Mouse (Mus musculus) neural tube, embryonic 13.5 days (tissue): Measurements from ENCODE around the gene Ccdc180. TPM values are rescaled to one million over a fixed set of nuclear protein-coding genes. Genes with fewer than 3 reads are reported as not detected.

Source experiments
- ATAC-seq: fragments of 200-750 bp; cut with Nextera tagmentation; 2 replicates; pipeline ENCODE4 v1.8.0; 2017; ENCODE audit warnings: low read depth, mild to moderate bottlenecking, moderate TSS enrichment, moderate library complexity
- H3K27ac ChIP-seq: fragments of 300-500 bp; sonication (generic); replicated peaks from 2 replicates; pipeline ENCODE4 v1.5.1; 2015; ENCODE audit warnings: moderate library complexity, mild to moderate bottlenecking, inconsistent platforms
- H3K27me3 ChIP-seq: fragments of 300-500 bp; sonication (generic); 2 replicates; pipeline ENCODE4 v1.6.1; 2015; ENCODE audit warnings: mild to moderate bottlenecking, inconsistent platforms
- H3K36me3 ChIP-seq: fragments of 300-500 bp; sonication (generic); 2 replicates; pipeline ENCODE4 v1.6.1; 2015; ENCODE audit warnings: mild to moderate bottlenecking, inconsistent platforms
- H3K4me1 ChIP-seq: fragments of 300-500 bp; sonication (generic); replicated peaks from 2 replicates; pipeline ENCODE4 v1.6.1; 2015; ENCODE audit warnings: inconsistent platforms
- H3K4me2 ChIP-seq: fragments of 300-500 bp; sonication (generic); 2 replicates; pipeline ENCODE4 v1.6.1; 2015; ENCODE audit warnings: inconsistent platforms, mild to moderate bottlenecking, moderate library complexity
- H3K4me3 ChIP-seq: fragments of 300-500 bp; sonication (generic); 2 replicates; pipeline ENCODE4 v1.5.1; 2015; ENCODE audit warnings: mild to moderate bottlenecking, inconsistent platforms
- H3K9ac ChIP-seq: fragments of 300-500 bp; sonication (generic); 2 replicates; pipeline ENCODE4 v1.6.1; 2015; ENCODE audit warnings: moderate library complexity, mild to moderate bottlenecking, inconsistent platforms
- H3K9me3 ChIP-seq: fragments of 300-500 bp; sonication (generic); 2 replicates; pipeline ENCODE4 v1.6.1; 2016; ENCODE audit warnings: inconsistent platforms
- WGBS: fragments of 180-500 bp; shearing (Covaris S2); methylation state at CpG from one replicate; pipeline ENCODE4 v1.1.7; 2015; 5-methylcytosine and 5-hydroxymethylcytosine counted together
- polyA plus RNA-seq: library from polyadenylated mRNA; unstranded; fragments of >200 nt; fragmentation: Nextera tagmentation; extraction: Ambion mirVana; gene quantifications from 2 replicates; pipeline ENCODE4 v1.2.1, GENCODE M21; 2015

Ccdc180 gene
- polyA plus RNA-seq, 1 experiment from 2014 or later = 0.07 TPM

GRCm38 (mm10) chr4:45917091-45917490 is 27.0 kb downstream of the Ccdc180 start:
- H3K27me3 ChIP-seq = no peaks in the 10 kb centered on the region
- no peak overlapping the region for H3K27ac ChIP-seq
- no peak for ATAC-seq
- no peak overlapping the region for H3K4me2 ChIP-seq
- no peak overlapping the region for H3K4me3 ChIP-seq
- H3K4me1 ChIP-seq = 0 out of 2 replicates have a peak, but pooled peaks cover 6% of the 10 kb centered on the region
- no peaks in the 10 kb centered on the region for H3K36me3 ChIP-seq
- WGBS = 27% methylated on average over 7 of the region's 7 CpGs
- H3K9ac ChIP-seq = no peak overlapping the region
- no peaks in the 10 kb centered on the region for H3K9me3 ChIP-seq

GRCm38 (mm10) chr4:45921663-45922435 is 31.7 kb downstream of the Ccdc180 start:
- WGBS = 81% methylated on average over 10 of the region's 10 CpGs
- Histone ChIP-seq H3K9me3 (no peaks in the 10 kb centered on the region), H3K4me3 (no peak overlapping the region), H3K36me3 (no peaks in the 10 kb centered on the region), H3K4me1 (0 out of 2 replicates have a peak, but pooled peaks cover 6% of the 10 kb centered on the region), H3K27me3 (no peaks in the 10 kb centered on the region), H3K4me2 (no peak overlapping the region), H3K27ac (no peak overlapping the region), H3K9ac (no peak overlapping the region)
- no peak for ATAC-seq

- no peak for ATAC-seq
- no peak overlapping the region for H3K4me3 ChIP-seq
- 88% methylated on average over 4 of the region's 4 CpGs for WGBS
- H3K9me3 ChIP-seq = no peaks in the 10 kb centered on the region
- no peak overlapping the region for H3K27ac ChIP-seq
- H3K27me3 ChIP-seq = no peaks in the 10 kb centered on the region
- H3K9ac ChIP-seq = no peak overlapping the region
- no peaks in the 10 kb centered on the region for H3K36me3 ChIP-seq
- no peaks in the 10 kb centered on the region for H3K4me1 ChIP-seq
- no peak overlapping the region for H3K4me2 ChIP-seq
Measured at GRCm38 (mm10) chr4:45924011-45924410, 33.9 kb downstream of the Ccdc180 start.

- 53% methylated on average over 4 of the region's 4 CpGs for WGBS
- ATAC-seq = no peak
- H3K9ac ChIP-seq = no peak overlapping the region
Measured at GRCm38 (mm10) chr4:45928561-45928960, 38.5 kb downstream of the Ccdc180 start.

DNA sequence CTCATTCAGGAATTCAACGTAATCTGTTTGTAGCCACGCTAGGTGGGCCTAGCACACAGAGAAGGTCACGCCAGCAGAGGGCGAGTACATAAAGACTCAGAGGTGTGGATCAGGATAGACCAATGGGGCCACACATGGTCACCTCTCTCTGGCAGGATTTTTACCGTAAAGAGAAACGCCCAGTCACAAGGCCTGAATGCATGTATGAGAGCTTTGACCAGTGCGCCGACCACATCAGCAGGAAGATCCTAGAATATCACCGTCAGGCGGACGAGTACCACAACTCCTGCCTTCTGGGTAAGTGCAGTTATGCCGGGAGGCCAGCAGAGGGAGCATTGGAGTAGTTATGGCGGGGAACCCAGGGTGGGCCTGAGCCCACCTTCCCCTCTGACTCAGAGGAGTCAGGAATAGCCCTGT is 51.5 kb downstream of the Ccdc180 start:
- Histone ChIP-seq H3K9me3 (no peaks in the 10 kb centered on the region), H3K27ac (no peak overlapping the region), H3K4me3 (no peak overlapping the region), H3K4me2 (no peak overlapping the region), H3K36me3 (no peaks in the 10 kb centered on the region), H3K27me3 (no peaks in the 10 kb centered on the region; the same call in 1 of the 2 replicates), H3K9ac (no peak overlapping the region), H3K4me1 (no peaks in the 10 kb centered on the region)
- no peak for ATAC-seq
- 32% methylated on average over 13 of the region's 13 CpGs for WGBS

More at GRCm38 (mm10) chr4:45928561-45928960, 38.5 kb downstream of the Ccdc180 start:
- Histone ChIP-seq H3K36me3 (no peaks in the 10 kb centered on the region), H3K27ac (no peak overlapping the region), H3K27me3 (no peaks in the 10 kb centered on the region), H3K4me1 (no peaks in the 10 kb centered on the region), H3K4me3 (no peak overlapping the region), H3K4me2 (no peak overlapping the region), H3K9me3 (no peaks in the 10 kb centered on the region)

GRCm38 (mm10) chr4:45947729-45948128 is 57.6 kb downstream of the Ccdc180 start:
- Histone ChIP-seq H3K9me3 (no peaks in the 10 kb centered on the region), H3K4me1 (no peaks in the 10 kb centered on the region), H3K9ac (no peak overlapping the region), H3K27ac (no peak overlapping the region), H3K4me3 (no peak overlapping the region), H3K36me3 (no peaks in the 10 kb centered on the region), H3K27me3 (no peaks in the 10 kb centered on the region; the same call in 1 of the 2 replicates), H3K4me2 (no peak overlapping the region)
- no peak for ATAC-seq
- WGBS = 76% methylated on average over 8 of the region's 8 CpGs

- WGBS = 90% methylated on average over 7 of the region's 7 CpGs
- Histone ChIP-seq H3K9me3 (no peaks in the 10 kb centered on the region), H3K4me2 (no peak overlapping the region), H3K4me1 (no peaks in the 10 kb centered on the region), H3K4me3 (no peak overlapping the region), H3K27me3 (no peaks in the 10 kb centered on the region), H3K9ac (no peak overlapping the region), H3K36me3 (no peaks in the 10 kb centered on the region), H3K27ac (no peak overlapping the region)
- no peak for ATAC-seq
Measured at GRCm38 (mm10) chr4:45949109-45949848, 59.2 kb downstream of the Ccdc180 start.

GRCm38 (mm10) chr4:45951830-45952229 is 61.7 kb downstream of the Ccdc180 start:
- H3K9ac ChIP-seq = no peak overlapping the region
- no peaks in the 10 kb centered on the region for H3K27me3 ChIP-seq
- no peaks in the 10 kb centered on the region for H3K36me3 ChIP-seq
- H3K4me3 ChIP-seq = no peak overlapping the region
- no peaks in the 10 kb centered on the region for H3K9me3 ChIP-seq
- ATAC-seq = no peak
- no peak overlapping the region for H3K27ac ChIP-seq
- H3K4me2 ChIP-seq = no peak overlapping the region
- whole genome bisulfite sequencing = 98% methylated on average over 14 of the region's 18 CpGs
- H3K4me1 ChIP-seq = no peaks in the 10 kb centered on the region

DNA sequence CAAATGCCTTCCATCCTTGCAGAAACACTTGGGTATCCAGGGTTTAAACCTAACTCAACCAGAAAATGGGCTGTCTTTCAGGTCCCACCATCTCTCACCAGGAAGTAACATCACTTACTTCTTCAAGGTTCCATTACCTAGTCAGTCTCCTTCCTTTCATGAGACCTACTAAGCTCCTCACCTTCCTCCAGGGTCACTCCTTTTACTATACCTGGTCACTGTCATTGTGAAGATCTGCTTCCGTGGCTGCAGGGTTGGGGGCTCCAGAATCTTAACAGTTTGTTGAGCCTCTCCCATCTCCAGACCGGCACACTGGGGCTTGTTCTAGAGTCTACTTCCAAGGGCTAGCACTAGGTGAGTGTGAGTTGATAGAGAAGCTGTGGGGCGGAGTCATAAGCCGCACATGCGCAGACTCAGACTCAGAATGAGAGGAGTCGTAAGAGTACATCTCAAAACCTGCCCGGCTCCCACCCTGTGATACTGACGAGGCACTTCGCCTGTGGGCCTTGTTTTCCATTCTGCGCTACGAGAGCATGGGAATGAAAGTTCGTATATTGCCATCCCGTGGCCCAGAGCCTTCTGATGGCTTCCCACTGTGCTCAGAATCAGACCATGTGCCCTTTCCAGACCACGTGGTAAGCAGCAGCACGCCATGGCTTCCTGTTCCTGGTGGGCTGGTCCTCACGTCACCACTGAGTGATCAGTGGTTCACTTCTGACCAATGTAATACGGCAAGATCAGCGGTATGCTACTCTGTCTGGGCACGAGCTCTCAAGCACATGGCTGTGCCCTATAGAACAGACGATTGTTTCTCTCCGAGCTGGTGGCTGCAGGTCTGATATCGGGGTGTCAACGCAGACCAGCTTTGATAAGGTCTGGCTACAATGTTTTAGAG is 63.2 kb downstream of the Ccdc180 start:
- 91% methylated on average over 23 of the region's 23 CpGs for WGBS
- H3K9ac ChIP-seq = no peak overlapping the region
- H3K9me3 ChIP-seq = no peaks in the 10 kb centered on the region
- H3K4me1 ChIP-seq = no peaks in the 10 kb centered on the region
- no peak overlapping the region for H3K27ac ChIP-seq
- H3K27me3 ChIP-seq = no peaks in the 10 kb centered on the region
- no peak overlapping the region for H3K4me2 ChIP-seq
- no peaks in the 10 kb centered on the region for H3K36me3 ChIP-seq
- H3K4me3 ChIP-seq = no peak overlapping the region
- ATAC-seq = no peak

DNA sequence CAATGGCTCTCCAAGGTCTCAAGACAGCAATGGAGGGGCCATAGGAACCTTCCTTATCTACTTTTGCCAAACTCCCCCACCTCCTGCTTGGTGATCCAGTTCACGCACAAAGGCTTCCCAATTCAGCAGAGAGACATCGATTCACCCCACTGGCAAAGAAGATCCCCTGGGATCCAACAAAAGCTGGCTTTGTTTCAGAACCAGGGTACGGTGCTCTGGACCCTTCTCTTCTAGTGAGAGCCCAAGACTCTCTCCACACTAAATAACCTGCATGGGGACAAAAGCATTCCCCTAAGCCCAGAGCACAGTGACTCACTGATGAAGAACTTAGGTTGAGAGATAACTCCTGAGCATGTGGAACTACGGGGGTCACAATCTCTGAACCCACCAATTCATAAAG is 65.1 kb downstream of the Ccdc180 start:
- Histone ChIP-seq H3K9me3 (no peaks in the 10 kb centered on the region), H3K4me1 (no peaks in the 10 kb centered on the region), H3K27me3 (no peaks in the 10 kb centered on the region), H3K27ac (no peak overlapping the region), H3K4me3 (no peak overlapping the region), H3K9ac (no peak overlapping the region), H3K4me2 (no peak overlapping the region), H3K36me3 (no peaks in the 10 kb centered on the region)
- WGBS = 81% methylated on average over 4 of the region's 4 CpGs
- no peak for ATAC-seq

DNA sequence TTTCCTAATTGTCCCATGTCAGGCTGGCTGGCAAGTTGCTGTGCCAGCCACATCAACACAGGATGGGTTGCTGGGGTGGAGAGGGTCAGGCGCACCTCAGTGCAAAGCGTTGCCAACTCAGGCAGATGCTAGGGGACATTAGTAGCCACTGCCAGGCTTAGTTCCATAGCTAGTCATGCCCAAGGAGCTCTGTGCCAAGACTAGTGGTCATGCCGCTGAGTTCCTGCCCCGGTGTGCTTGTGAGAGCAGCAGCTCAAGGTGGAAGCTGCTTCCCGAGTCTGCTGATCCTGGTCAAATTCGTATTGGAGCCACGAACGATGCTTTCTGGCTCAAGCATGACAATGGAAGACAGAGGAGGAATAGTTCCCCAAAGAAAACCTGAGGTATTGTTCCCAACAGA is 66.0 kb downstream of the Ccdc180 start:
- Histone ChIP-seq H3K4me2 (no peak overlapping the region), H3K9me3 (no peaks in the 10 kb centered on the region), H3K9ac (no peak overlapping the region), H3K27ac (no peak overlapping the region), H3K27me3 (no peaks in the 10 kb centered on the region), H3K4me3 (no peak overlapping the region), H3K36me3 (no peaks in the 10 kb centered on the region), H3K4me1 (no peaks in the 10 kb centered on the region)
- ATAC-seq = no peak
- 92% methylated on average over 8 of the region's 8 CpGs for WGBS

DNA sequence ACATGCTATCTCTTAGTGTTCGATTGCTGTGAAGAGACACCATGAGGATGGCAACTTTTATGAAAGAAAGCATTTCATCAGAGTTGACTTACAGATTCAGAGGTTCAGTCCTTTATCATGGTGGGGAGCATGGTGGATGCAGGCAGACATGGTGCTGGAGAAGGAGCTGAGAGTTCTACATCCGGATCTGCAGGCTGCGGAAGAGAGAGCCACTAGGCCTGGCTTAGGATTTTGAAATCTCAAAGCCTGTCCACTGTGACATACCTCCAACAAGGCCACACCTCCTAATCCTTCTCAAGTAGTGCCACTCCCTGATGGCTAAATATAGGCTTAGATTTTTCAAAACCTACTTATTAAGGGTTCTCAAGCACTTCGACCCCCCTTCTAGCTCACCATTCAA is 66.6 kb downstream of the Ccdc180 start:
- ATAC-seq = no peak
- Histone ChIP-seq H3K36me3 (no peaks in the 10 kb centered on the region), H3K27ac (no peak overlapping the region), H3K4me1 (no peaks in the 10 kb centered on the region), H3K4me3 (no peak overlapping the region), H3K9ac (no peak overlapping the region), H3K27me3 (no peaks in the 10 kb centered on the region), H3K9me3 (no peaks in the 10 kb centered on the region), H3K4me2 (no peak overlapping the region)
- WGBS = 94% methylated on average over 4 of the region's 4 CpGs
